ENCODE assay signal across 8 mouse cellular contexts in the genomic region with DNA sequence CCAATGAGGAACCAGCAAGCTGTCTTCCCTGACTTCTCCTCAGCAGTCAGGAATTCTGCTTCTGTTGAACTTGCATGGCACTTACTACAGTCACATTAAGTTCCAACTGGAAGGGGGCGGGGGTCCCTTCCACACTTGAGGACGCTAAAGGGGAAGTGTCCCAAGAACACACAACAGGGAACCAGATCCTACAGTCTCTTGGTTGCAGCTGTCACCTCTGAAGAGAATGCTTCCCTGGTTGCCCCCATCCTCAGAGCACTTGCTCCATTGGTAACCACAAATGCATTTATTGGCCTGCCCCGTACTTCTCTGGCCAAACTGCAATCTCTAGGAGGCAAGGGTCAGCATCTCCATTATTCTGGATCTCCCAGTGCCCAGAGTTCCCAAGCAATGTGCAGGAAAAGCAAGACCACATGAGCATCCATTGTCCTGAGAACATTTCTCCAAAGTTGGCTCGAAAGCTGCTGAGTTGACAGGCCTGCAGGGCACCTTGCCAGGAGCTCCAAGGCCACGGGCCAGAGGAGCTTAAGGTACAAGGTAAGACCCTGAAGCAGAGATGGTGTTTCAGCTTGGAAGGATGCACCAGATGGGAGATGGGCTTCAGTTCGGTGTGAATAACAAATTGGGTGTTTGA. TPM values are rescaled to one million over a fixed set of nuclear protein-coding genes. Genes with fewer than 3 reads are reported as not detected.
DNase-seq lines count a peak whose midpoint lies in the region; ATAC-seq and TF ChIP-seq lines count a peak whose summit lies in the region.
"Had no signal": no experiment of that assay in that cellular context is flagged by ENCODE, and none has a peak within 500 bp of the region (broad histone marks: within the 10 kb centered on the region; RNA-seq: fewer than 3 reads in every experiment).

No protein-coding gene starts in this region.

- no peak for TF ChIP-seq EP300 in liver, postnatal 0 days (IDR thresholded peaks at IDR 0.05; ENCODE audit: low read depth)

- no peak for ATAC-seq in liver, postnatal 0 days
- peak; percentile 92 for ATAC-seq in granulocyte monocyte progenitor cell, adult 5-6 weeks (replicated peaks; ENCODE audit: poor library complexity, severe bottlenecking)

- peak overlapping the region; percentile 46; the same call in 1 of the 2 replicates for H3K27ac ChIP-seq in liver, postnatal 0 days (ENCODE audit: low read depth)
- no peak overlapping the region; the same call in 1 of the 2 replicates for H3K27ac ChIP-seq in cerebellum, adult 2 months (ENCODE audit: insufficient read depth, low read length)
- H3K27ac ChIP-seq in limb, embryonic 10.5 days: peak overlapping the region; percentile 31; the same call in 1 of the 2 replicates
- H3K27ac ChIP-seq: neural tube, embryonic 15.5 days had no signal

- no peak for TF ChIP-seq POLR2A in cerebellum, adult 2 months (IDR thresholded peaks at IDR 0.05; ENCODE audit: borderline replicate concordance, insufficient read depth, low read length)

- H3K9me3 ChIP-seq in liver, postnatal 0 days (ENCODE audit: low read length): no peaks in the 10 kb centered on the region
- no peaks in the 10 kb centered on the region for H3K9me3 ChIP-seq in limb, embryonic 10.5 days (replicated peaks)
- H3K9me3 ChIP-seq: neural tube, embryonic 15.5 days had no signal

- no peak overlapping the region for H3K9ac ChIP-seq in liver, postnatal 0 days (replicated peaks)
- H3K9ac ChIP-seq: neural tube, embryonic 15.5 days had no signal

- no peaks in the 10 kb centered on the region for H3K36me3 ChIP-seq in liver, postnatal 0 days (replicated peaks; ENCODE audit: insufficient read depth, low read length)
- H3K36me3 ChIP-seq in limb, embryonic 10.5 days: no peaks in the 10 kb centered on the region
- H3K36me3 ChIP-seq: neural tube, embryonic 15.5 days had no signal

- whole genome bisulfite sequencing in liver, postnatal 0 days (ENCODE audit: insufficient replicate concordance): 59% methylated on average over 6 of the region's 6 CpGs
- 28% methylated on average over 6 of the region's 6 CpGs for WGBS in cerebellum, adult 2 months
- WGBS in limb, embryonic 10.5 days: 92% methylated on average over 6 of the region's 6 CpGs

- no peak for DNase-seq in liver, postnatal 0 days
- no peak for DNase-seq in liver
- peak; percentile 62 to 63 for DNase-seq in cerebellum, adult 2 months
- DNase-seq in limb, embryonic 10.5 days (ENCODE audit: low spot score): no peak
- DNase-seq in T-cell, adult 2 months (ENCODE audit: low spot score): no peak
- no peak for DNase-seq in layer of hippocampus, adult 9-11 months

- H3K4me1 ChIP-seq in liver, postnatal 0 days (ENCODE audit: insufficient read depth): peaks cover 38% of the 10 kb centered on the region
- H3K4me1 ChIP-seq in cerebellum, adult 2 months (ENCODE audit: control insufficient read depth, insufficient read depth, low read length): peaks cover 17% of the 10 kb centered on the region
- H3K4me1 ChIP-seq in limb, embryonic 10.5 days: peaks cover 54% of the 10 kb centered on the region

- no peak overlapping the region for H3K4me3 ChIP-seq in liver, postnatal 0 days (ENCODE audit: low read depth, low read length)
- no peak overlapping the region for H3K4me3 ChIP-seq in cerebellum, adult 2 months (replicated peaks; ENCODE audit: insufficient read depth, low read depth, low read length)
- no peak overlapping the region for H3K4me3 ChIP-seq in limb, embryonic 10.5 days
- H3K4me3 ChIP-seq: neural tube, embryonic 15.5 days had no signal

- H3K4me2 ChIP-seq in liver, postnatal 0 days (ENCODE audit: low read depth, low read length): no peak overlapping the region
- H3K4me2 ChIP-seq: neural tube, embryonic 15.5 days had no signal

- H3K27me3 ChIP-seq in liver, postnatal 0 days (ENCODE audit: insufficient read depth, low read length): no peaks in the 10 kb centered on the region
- H3K27me3 ChIP-seq in cerebellum, adult 2 months (ENCODE audit: control insufficient read depth, insufficient read depth, low read length): no peaks in the 10 kb centered on the region
- H3K27me3 ChIP-seq in limb, embryonic 10.5 days (ENCODE audit: low read depth, poor library complexity, severe bottlenecking): no peaks in the 10 kb centered on the region
- H3K27me3 ChIP-seq: neural tube, embryonic 15.5 days had no signal

- TF ChIP-seq CTCF in liver, postnatal 0 days (IDR thresholded peaks at IDR 0.05; ENCODE audit: low read depth): no peak
- TF ChIP-seq CTCF in cerebellum, adult 2 months (IDR thresholded peaks at IDR 0.05; ENCODE audit: borderline replicate concordance, insufficient read depth, low read depth, low read length): no peak

RNA-seq across cellular contexts. Expression of a gene that starts 15.8 kb away (rescaled TPM):
- 3.6 and 5.2 TPM in 2 replicates for polyA plus RNA-seq in liver, postnatal 0 days (2015; fragmentation: Nextera tagmentation; extraction: Ambion mirVana)
- polyA plus RNA-seq in cerebellum, adult 2 months (2012; rRNA removed): 48.3 and 53.9 TPM in 2 replicates
- 0.49 TPM in 1 of 2 replicates, not detected in the other for total RNA-seq in granulocyte monocyte progenitor cell, adult 5-6 weeks (2014; fragmentation: Nextera tagmentation)
- total RNA-seq in granulocyte monocyte progenitor cell, adult 5-6 weeks (2017): 2.0 and 2.2 TPM in 2 replicates
- polyA plus RNA-seq in limb, embryonic 10.5 days (2016; fragmentation: Nextera tagmentation; extraction: Ambion mirVana): 30.3 and 58.7 TPM in 2 replicates

RNA-seq across cellular contexts. Expression of a gene that starts 35.2 kb away (rescaled TPM):
- 14.1 and 14.7 TPM in 2 replicates for polyA plus RNA-seq in liver, postnatal 0 days (2015; fragmentation: Nextera tagmentation; extraction: Ambion mirVana)
- polyA plus RNA-seq in cerebellum, adult 2 months (2012; rRNA removed): 25.4 and 28.8 TPM in 2 replicates
- total RNA-seq in granulocyte monocyte progenitor cell, adult 5-6 weeks (2014; fragmentation: Nextera tagmentation): 19.4 and 24.3 TPM in 2 replicates
- total RNA-seq in granulocyte monocyte progenitor cell, adult 5-6 weeks (2017): 24.8 and 34.2 TPM in 2 replicates
- polyA plus RNA-seq in limb, embryonic 10.5 days (2016; fragmentation: Nextera tagmentation; extraction: Ambion mirVana): 32.1 and 36.5 TPM in 2 replicates

RNA-seq across cellular contexts. Expression of a gene that starts 35.5 kb away (rescaled TPM):
- 37.3 and 37.7 TPM in 2 replicates for polyA plus RNA-seq in liver, postnatal 0 days (2015; fragmentation: Nextera tagmentation; extraction: Ambion mirVana)
- 93.2 and 95.5 TPM in 2 replicates for polyA plus RNA-seq in cerebellum, adult 2 months (2012; rRNA removed)
- total RNA-seq in granulocyte monocyte progenitor cell, adult 5-6 weeks (2014; fragmentation: Nextera tagmentation): 36.2 and 43.2 TPM in 2 replicates
- 46.2 and 48.8 TPM in 2 replicates for total RNA-seq in granulocyte monocyte progenitor cell, adult 5-6 weeks (2017)
- 103 and 111 TPM in 2 replicates for polyA plus RNA-seq in limb, embryonic 10.5 days (2016; fragmentation: Nextera tagmentation; extraction: Ambion mirVana)

Comparison
In these comparisons a context has a peak if more than half of its experiments do, and no peak if none do; other contexts are left out.
1. DNase-seq: peak in cerebellum, adult 2 months (2 of 2); none in liver, postnatal 0 days (single experiment), liver (single experiment), limb, embryonic 10.5 days (single experiment), T-cell, adult 2 months (single experiment) and layer of hippocampus, adult 9-11 months (single experiment).